Mouse (Mus musculus) heart, embryonic 12.5 days (tissue): Measurements from ENCODE around the gene Ldlr. TPM values are rescaled to one million over a fixed set of nuclear protein-coding genes. Genes with fewer than 3 reads are reported as not detected.
A peak's percentile ranks its signal among the peaks of the same experiment; 100 is the strongest.

ENCODE experiments used
- ATAC-seq: fragments of 200-750 bp; cut with Nextera tagmentation; 2 replicates; pipeline ENCODE4 v1.8.0; 2017; ENCODE audit warnings: moderate TSS enrichment, moderate library complexity; ENCODE audit not compliant: insufficient number of reproducible peaks, low FRiP score
- H3K27ac ChIP-seq: fragments of 300-500 bp; sonication (generic); 2 replicates; pipeline ENCODE4 v1.5.1; 2016; ENCODE audit warnings: mild to moderate bottlenecking, moderate library complexity; ENCODE audit not compliant: poor library complexity, severe bottlenecking
- H3K27me3 ChIP-seq: fragments of 300-500 bp; sonication (generic); replicated peaks from 2 replicates; pipeline ENCODE4 v1.6.1; 2016; ENCODE audit warnings: mild to moderate bottlenecking, moderate library complexity
- H3K36me3 ChIP-seq: fragments of 300-500 bp; sonication (generic); 2 replicates; pipeline ENCODE4 v1.6.1; 2016; ENCODE audit warnings: mild to moderate bottlenecking, moderate library complexity
- H3K4me1 ChIP-seq: fragments of 300-500 bp; sonication (generic); replicated peaks from 2 replicates; pipeline ENCODE4 v1.6.1; 2016; ENCODE audit warnings: mild to moderate bottlenecking
- H3K4me2 ChIP-seq: fragments of 300-500 bp; sonication (generic); 2 replicates; pipeline ENCODE4 v1.6.1; 2016; ENCODE audit warnings: mild to moderate bottlenecking, moderate library complexity
- H3K4me3 ChIP-seq: fragments of 300-500 bp; sonication (generic); 2 replicates; pipeline ENCODE4 v1.5.1; 2016; ENCODE audit warnings: mild to moderate bottlenecking
- H3K9ac ChIP-seq: fragments of 300-500 bp; sonication (generic); 2 replicates; pipeline ENCODE4 v1.6.1; 2016; ENCODE audit warnings: mild to moderate bottlenecking, moderate library complexity
- H3K9me3 ChIP-seq: fragments of 300-500 bp; sonication (generic); replicated peaks from 2 replicates; pipeline ENCODE4 v1.6.1; 2016; ENCODE audit warnings: mild to moderate bottlenecking, moderate library complexity
- WGBS: fragments of 180-500 bp; shearing (Covaris S2); methylation state at CpG from one replicate; pipeline ENCODE4 v1.1.7; 2016; 5-methylcytosine and 5-hydroxymethylcytosine counted together
- polyA plus RNA-seq: library from polyadenylated mRNA; unstranded; fragments of >200 nt; fragmentation: Nextera tagmentation; extraction: Ambion mirVana; gene quantifications from 2 replicates; pipeline ENCODE4 v1.2.1, GENCODE M21; 2016

Gene Ldlr
- polyA plus RNA-seq, 1 experiment from 2014 or later: 26.0 TPM

GRCm38 (mm10) chr9:21725224-21726121 is 2.2 kb downstream of the Ldlr start:
- H3K36me3 ChIP-seq: peaks cover 11% of the 10 kb centered on the region
- 53% methylated on average over 23 of the region's 23 CpGs for WGBS
- H3K4me1 ChIP-seq: peaks cover 50% of the 10 kb centered on the region
- no peaks in the 10 kb centered on the region for H3K27me3 ChIP-seq
- no peaks in the 10 kb centered on the region for H3K9me3 ChIP-seq
- no peak for ATAC-seq
- H3K4me2 ChIP-seq: peak overlapping the region; percentile 83
- H3K9ac ChIP-seq: peak overlapping the region; percentile 80
- H3K27ac ChIP-seq: peak overlapping the region; percentile 96; the same call in 1 of the 2 replicates
- peak overlapping the region; percentile 73 for H3K4me3 ChIP-seq

DNA sequence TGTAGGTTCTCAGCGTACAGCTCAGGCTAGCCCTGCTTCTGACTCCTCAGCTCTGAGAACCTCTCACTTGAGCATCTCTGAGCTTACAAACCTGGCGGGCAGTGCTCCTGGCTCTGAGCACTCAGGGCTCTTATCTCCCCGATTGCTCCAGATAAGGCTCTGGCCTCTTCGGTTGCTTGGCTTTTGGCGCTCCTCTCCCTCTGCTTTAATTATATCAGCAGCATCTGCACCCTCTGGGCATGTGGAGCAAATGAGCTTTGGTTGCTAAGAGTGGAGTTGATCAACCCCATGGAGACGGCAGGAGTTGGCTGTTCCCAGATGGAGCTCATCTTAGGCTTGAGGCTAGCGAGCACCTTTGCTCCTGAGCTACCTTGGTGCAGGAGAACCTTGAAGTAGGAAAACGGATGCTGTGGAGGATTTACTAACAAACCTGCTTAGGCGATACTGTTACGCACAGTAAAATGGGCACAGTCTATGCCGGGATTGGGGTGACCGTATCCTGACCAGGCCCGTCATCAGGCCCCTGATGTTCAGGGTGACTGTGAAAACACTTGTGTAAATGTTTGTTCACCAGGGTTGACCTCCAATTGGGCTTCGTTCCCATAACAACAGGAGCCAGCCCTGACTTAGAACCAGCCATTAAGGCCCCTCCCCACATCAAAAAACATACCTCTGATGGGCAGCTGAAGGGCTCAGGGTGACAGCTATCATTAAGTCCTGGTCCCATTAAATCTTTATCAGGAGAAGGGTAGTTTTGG is 3.1 kb downstream of the Ldlr start:
- H3K27ac ChIP-seq: no peak overlapping the region
- H3K4me2 ChIP-seq: peak overlapping the region; percentile 83
- no peak for ATAC-seq
- no peak overlapping the region for H3K4me3 ChIP-seq
- peaks cover 18% of the 10 kb centered on the region for H3K36me3 ChIP-seq
- no peaks in the 10 kb centered on the region for H3K27me3 ChIP-seq
- H3K9ac ChIP-seq: no peak overlapping the region; the same call in 1 of the 2 replicates
- no peaks in the 10 kb centered on the region for H3K9me3 ChIP-seq
- 66% methylated on average over 14 of the region's 14 CpGs for WGBS
- peaks cover 44% of the 10 kb centered on the region for H3K4me1 ChIP-seq

- WGBS: 83% methylated on average over 10 of the region's 10 CpGs
Observed at GRCm38 (mm10) chr9:21728261-21728832, 5.1 kb downstream of the Ldlr start.

DNA sequence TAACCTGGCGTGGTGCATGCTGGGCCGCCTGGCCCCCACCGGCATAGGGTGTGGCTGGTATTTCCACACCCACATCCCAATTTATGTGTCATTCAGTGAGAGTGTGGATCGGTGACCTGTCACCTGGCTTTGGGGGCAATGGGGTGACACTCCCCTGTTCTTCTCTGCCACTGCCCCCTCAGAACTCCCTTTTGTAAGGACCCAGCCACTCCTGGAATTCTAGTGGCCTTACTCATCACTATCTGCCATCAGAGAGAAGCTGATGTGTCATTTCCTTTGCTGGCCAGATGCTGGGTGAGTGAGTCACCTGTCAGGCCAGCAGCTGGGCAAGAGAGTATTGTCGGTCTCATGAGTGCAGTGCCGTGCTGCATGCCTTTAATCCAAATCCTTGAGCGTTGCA is 6.0 kb downstream of the Ldlr start:
- Histone ChIP-seq H3K27ac (peak overlapping the region; percentile 36), H3K9me3 (no peaks in the 10 kb centered on the region), H3K9ac (no peak overlapping the region), H3K4me2 (no peak overlapping the region), H3K27me3 (no peaks in the 10 kb centered on the region), H3K4me3 (no peak overlapping the region), H3K36me3 (peaks cover 46% of the 10 kb centered on the region), H3K4me1 (peaks cover 42% of the 10 kb centered on the region)
- WGBS: 61% methylated on average over 7 of the region's 7 CpGs
- ATAC-seq: no peak

More at GRCm38 (mm10) chr9:21728261-21728832, 5.1 kb downstream of the Ldlr start:
- Histone ChIP-seq H3K4me2 (no peak overlapping the region), H3K4me1 (peaks cover 42% of the 10 kb centered on the region), H3K36me3 (peaks cover 37% of the 10 kb centered on the region), H3K9ac (no peak overlapping the region), H3K27me3 (no peaks in the 10 kb centered on the region), H3K9me3 (no peaks in the 10 kb centered on the region), H3K4me3 (no peak overlapping the region), H3K27ac (no peak overlapping the region)
- no peak for ATAC-seq

DNA sequence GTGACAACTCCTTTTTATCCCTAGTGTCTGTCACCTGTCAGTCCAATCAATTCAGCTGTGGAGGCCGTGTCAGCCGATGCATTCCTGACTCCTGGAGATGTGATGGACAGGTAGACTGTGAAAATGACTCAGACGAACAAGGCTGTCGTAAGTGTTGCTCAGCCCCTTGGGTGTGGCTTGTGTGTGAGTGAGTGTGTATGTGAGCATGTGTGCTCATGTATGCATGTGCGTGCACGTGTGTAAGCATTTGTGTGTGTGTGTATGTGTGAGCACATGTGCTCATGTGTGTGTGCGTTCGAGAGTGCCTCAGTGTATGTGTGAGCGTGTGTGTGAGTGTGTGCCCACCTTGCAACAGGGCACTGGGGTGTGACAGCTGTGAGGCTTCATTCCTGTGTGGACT is 9.0 kb downstream of the Ldlr start:
- Histone ChIP-seq H3K27ac (no peak overlapping the region), H3K9ac (no peak overlapping the region), H3K4me3 (no peak overlapping the region), H3K9me3 (no peaks in the 10 kb centered on the region), H3K4me2 (no peak overlapping the region), H3K4me1 (peaks cover 18% of the 10 kb centered on the region), H3K36me3 (peaks cover 75% of the 10 kb centered on the region), H3K27me3 (no peaks in the 10 kb centered on the region)
- WGBS: 93% methylated on average over 9 of the region's 9 CpGs
- no peak for ATAC-seq

DNA sequence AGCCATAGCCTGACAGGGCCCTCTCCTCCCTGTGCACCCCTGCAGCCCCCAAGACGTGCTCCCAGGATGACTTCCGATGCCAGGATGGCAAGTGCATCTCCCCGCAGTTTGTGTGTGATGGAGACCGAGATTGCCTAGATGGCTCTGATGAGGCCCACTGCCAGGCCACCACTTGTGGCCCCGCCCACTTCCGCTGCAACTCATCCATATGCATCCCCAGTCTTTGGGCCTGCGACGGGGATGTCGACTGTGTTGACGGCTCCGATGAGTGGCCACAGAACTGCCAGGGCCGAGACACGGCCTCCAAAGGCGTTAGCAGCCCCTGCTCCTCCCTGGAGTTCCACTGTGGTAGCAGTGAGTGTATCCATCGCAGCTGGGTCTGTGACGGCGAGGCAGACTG is 10.2 kb downstream of the Ldlr start:
- no peak overlapping the region for H3K9ac ChIP-seq
- no peaks in the 10 kb centered on the region for H3K9me3 ChIP-seq
- WGBS: 84% methylated on average over 17 of the region's 17 CpGs
- H3K4me3 ChIP-seq: no peak overlapping the region
- H3K27me3 ChIP-seq: no peaks in the 10 kb centered on the region
- peaks cover 77% of the 10 kb centered on the region for H3K36me3 ChIP-seq
- ATAC-seq: no peak
- no peak overlapping the region for H3K4me2 ChIP-seq
- H3K4me1 ChIP-seq: peaks cover 15% of the 10 kb centered on the region
- H3K27ac ChIP-seq: no peak overlapping the region

GRCm38 (mm10) chr9:21733989-21734388 is 10.7 kb downstream of the Ldlr start:
- H3K27me3 ChIP-seq: no peaks in the 10 kb centered on the region
- H3K27ac ChIP-seq: no peak overlapping the region
- no peak overlapping the region for H3K9ac ChIP-seq
- ATAC-seq: no peak
- H3K9me3 ChIP-seq: no peaks in the 10 kb centered on the region
- peaks cover 13% of the 10 kb centered on the region for H3K4me1 ChIP-seq
- no peak overlapping the region for H3K4me2 ChIP-seq
- H3K4me3 ChIP-seq: no peak overlapping the region
- peaks cover 83% of the 10 kb centered on the region for H3K36me3 ChIP-seq
- WGBS: 97% methylated on average over 7 of the region's 7 CpGs

DNA sequence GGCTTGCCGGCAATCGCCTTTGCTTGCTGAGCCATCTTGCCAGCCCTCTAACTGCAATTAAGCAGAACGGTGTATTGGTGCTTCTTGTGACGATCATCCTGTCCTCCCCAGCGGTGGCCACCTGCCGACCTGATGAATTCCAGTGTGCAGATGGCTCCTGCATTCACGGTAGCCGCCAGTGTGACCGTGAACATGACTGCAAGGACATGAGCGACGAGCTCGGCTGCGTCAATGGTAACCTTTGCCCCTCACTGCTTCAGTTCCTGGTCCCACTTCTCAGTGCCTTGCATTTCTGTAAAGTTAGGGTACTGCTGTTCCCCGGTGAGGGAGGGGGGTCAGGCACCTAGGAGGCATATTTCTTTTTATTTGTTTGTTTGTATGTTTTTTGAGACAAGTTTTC is 11.8 kb downstream of the Ldlr start:
- Histone ChIP-seq H3K9ac (no peak overlapping the region), H3K4me3 (no peak overlapping the region), H3K4me1 (0 out of 2 replicates have a peak, but pooled peaks cover 3% of the 10 kb centered on the region), H3K27ac (no peak overlapping the region), H3K9me3 (no peaks in the 10 kb centered on the region), H3K4me2 (no peak overlapping the region), H3K27me3 (no peaks in the 10 kb centered on the region), H3K36me3 (peaks cover 94% of the 10 kb centered on the region)
- 89% methylated on average over 14 of the region's 14 CpGs for WGBS
- ATAC-seq: no peak

- Histone ChIP-seq H3K36me3 (peaks cover 93% of the 10 kb centered on the region), H3K9ac (no peak overlapping the region), H3K27ac (no peak overlapping the region), H3K4me3 (no peak overlapping the region), H3K27me3 (no peaks in the 10 kb centered on the region), H3K9me3 (no peaks in the 10 kb centered on the region), H3K4me2 (no peak overlapping the region), H3K4me1 (0 out of 2 replicates have a peak, but pooled peaks cover 3% of the 10 kb centered on the region)
- no peak for ATAC-seq
- 84% methylated on average over 3 of the region's 3 CpGs for WGBS
Observed at GRCm38 (mm10) chr9:21736580-21736979, 13.3 kb downstream of the Ldlr start.

DNA sequence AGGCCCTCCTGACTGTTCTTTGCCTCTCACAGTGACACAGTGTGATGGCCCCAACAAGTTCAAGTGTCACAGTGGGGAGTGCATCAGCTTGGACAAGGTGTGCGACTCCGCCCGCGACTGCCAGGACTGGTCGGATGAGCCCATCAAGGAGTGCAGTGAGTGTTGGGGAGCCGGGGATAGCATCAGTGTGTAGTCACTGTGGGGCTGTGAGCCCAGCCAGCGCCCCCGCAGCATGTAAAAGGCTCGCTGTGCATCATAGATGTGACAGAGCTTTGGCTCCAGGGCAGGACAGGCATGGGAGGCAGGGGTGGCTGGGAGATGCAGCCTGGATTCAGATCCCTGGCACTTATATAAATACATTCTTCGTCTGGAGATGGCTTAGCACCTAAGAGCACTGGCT is 13.9 kb downstream of the Ldlr start:
- Histone ChIP-seq H3K36me3 (peaks cover 93% of the 10 kb centered on the region), H3K4me3 (no peak overlapping the region), H3K9me3 (no peaks in the 10 kb centered on the region), H3K9ac (no peak overlapping the region), H3K4me2 (no peak overlapping the region), H3K27ac (no peak overlapping the region), H3K4me1 (0 out of 2 replicates have a peak, but pooled peaks cover 3% of the 10 kb centered on the region), H3K27me3 (no peaks in the 10 kb centered on the region)
- ATAC-seq: no peak
- 96% methylated on average over 10 of the region's 10 CpGs for WGBS

DNA sequence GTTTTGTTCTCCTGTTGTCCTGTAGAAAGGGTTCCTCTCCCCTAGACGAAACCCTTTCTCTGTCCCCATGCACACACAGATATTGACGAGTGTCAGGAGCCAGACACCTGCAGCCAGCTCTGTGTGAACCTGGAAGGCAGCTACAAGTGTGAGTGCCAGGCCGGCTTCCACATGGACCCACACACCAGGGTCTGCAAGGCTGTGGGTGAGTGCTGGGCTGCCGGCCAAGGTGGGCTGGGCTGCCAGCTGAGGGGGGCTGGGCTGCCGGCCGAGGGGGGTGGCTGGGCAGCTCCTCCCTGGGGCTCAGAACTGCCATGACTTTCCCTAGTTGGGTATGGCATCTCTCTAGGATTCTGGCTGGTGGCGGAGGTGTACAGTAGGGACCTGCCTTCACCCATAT is 15.5 kb downstream of the Ldlr start:
- no peaks in the 10 kb centered on the region for H3K9me3 ChIP-seq
- peaks cover 88% of the 10 kb centered on the region for H3K36me3 ChIP-seq
- H3K27ac ChIP-seq: no peak overlapping the region
- H3K27me3 ChIP-seq: no peaks in the 10 kb centered on the region
- no peak overlapping the region for H3K4me3 ChIP-seq
- H3K4me1 ChIP-seq: 0 out of 2 replicates have a peak, but pooled peaks cover 3% of the 10 kb centered on the region
- 82% methylated on average over 7 of the region's 7 CpGs for WGBS
- no peak for ATAC-seq
- H3K9ac ChIP-seq: no peak overlapping the region
- no peak overlapping the region for H3K4me2 ChIP-seq
